Mouse (Mus musculus) G1E-ER4 (cell line): ENCODE results near the gene Serinc1. TPM values are rescaled to one million over a fixed set of nuclear protein-coding genes. Genes with fewer than 3 reads are reported as not detected.

Source experiments
- GATA1 ChIP-seq: IDR thresholded peaks from one replicate; pipeline ENCODE4 v1.8.0; 2012; ENCODE audit warnings: low read length, inconsistent platforms
- polyA plus RNA-seq: library from polyadenylated mRNA; stranded (reverse); fragments of >175 nt; gene quantifications from 2 replicates; pipeline ENCODE4 v1.2.3, GENCODE M21; 2012

The Serinc1 gene
- polyA plus RNA-seq, result 4.2 and 4.3 TPM in 2 replicates

GRCm38 (mm10) chr10:57532218-57533101 is at the start of gene Serinc1:
Gene Serinc1 (minus strand): TSS chr10:57532530.
- TF ChIP-seq GATA1, result no peak

GRCm38 (mm10) chr10:57576721-57577120 is 44.4 kb upstream of the Serinc1 start:
- TF ChIP-seq GATA1, result no peak

GRCm38 (mm10) chr10:57572130-57572529 is 39.8 kb upstream of the Serinc1 start:
- no peak for TF ChIP-seq GATA1

- TF ChIP-seq GATA1, result no peak
Observed at GRCm38 (mm10) chr10:57571211-57571730, 38.9 kb upstream of the Serinc1 start.

- no peak for TF ChIP-seq GATA1
Observed at GRCm38 (mm10) chr10:57569023-57569931, 36.9 kb upstream of the Serinc1 start.

GRCm38 (mm10) chr10:57566221-57566620 is 33.9 kb upstream of the Serinc1 start:
- TF ChIP-seq GATA1, result no peak

GRCm38 (mm10) chr10:57557597-57557996 is 25.3 kb upstream of the Serinc1 start:
- TF ChIP-seq GATA1, result no peak

- TF ChIP-seq GATA1, result no peak
Observed at GRCm38 (mm10) chr10:57553719-57554118, 21.4 kb upstream of the Serinc1 start.

GRCm38 (mm10) chr10:57549631-57550030 is 17.3 kb upstream of the Serinc1 start:
- TF ChIP-seq GATA1, result no peak

GRCm38 (mm10) chr10:57531616-57532217 is 613 bp downstream of the Serinc1 start:
- TF ChIP-seq GATA1, result no peak

GRCm38 (mm10) chr10:57531076-57531475 is 1.3 kb downstream of the Serinc1 start:
- TF ChIP-seq GATA1, result no peak

- no peak for TF ChIP-seq GATA1
Observed at GRCm38 (mm10) chr10:57526469-57526868, 5.9 kb downstream of the Serinc1 start.

- TF ChIP-seq GATA1, result no peak
Observed at GRCm38 (mm10) chr10:57515278-57515677, 17.1 kb downstream of the Serinc1 start.

GRCm38 (mm10) chr10:57514616-57515015 is 17.7 kb downstream of the Serinc1 start:
- TF ChIP-seq GATA1, result no peak

- TF ChIP-seq GATA1, result no peak
Observed at GRCm38 (mm10) chr10:57499414-57500156, 32.7 kb downstream of the Serinc1 start.
